Mouse (Mus musculus) kidney, adult 2 months (tissue): ENCODE measurements around the gene Fam81b.

Experiments
- CTCF ChIP-seq: fragments of 200-500 bp; conservative IDR thresholded peaks from 2 replicates; pipeline ENCODE4 v1.5.1; 2011; ENCODE audit warnings: low read depth, mild to moderate bottlenecking, control low read depth, low read length, moderate library complexity, mixed read lengths; ENCODE audit not compliant: insufficient read depth, insufficient read length
- POLR2A ChIP-seq: fragments of 200-500 bp; IDR thresholded peaks from one replicate; pipeline ENCODE4 v1.6.1; 2011; ENCODE audit warnings: low read depth, low read length, control low read depth

GRCm38 (mm10) chr13:76157099-76157498 is 147.8 kb downstream of the Fam81b start:
- TF ChIP-seq CTCF (no peak), POLR2A (no peak)
